Mouse (Mus musculus) adrenal gland, postnatal 25 days (tissue): ENCODE data around the gene Lhfpl2. TPM values are rescaled to one million over a fixed set of nuclear protein-coding genes. Genes with fewer than 3 reads are reported as not detected.
"Not testable (repeated sequence)": the region's sequence is repeated elsewhere in the genome, so short reads cannot be mapped to it uniquely, and the experiment has no call there.

Source experiments
- DNase-seq: peaks from one replicate; pipeline ENCODE4 v3.0.0; 2021; ENCODE audit warnings: mixed read lengths
- long read RNA-seq: library from polyadenylated mRNA; stranded (forward); transcript quantifications from one replicate; pipeline ENCODE4 v2.0.0, GENCODE M21; 2021
- total RNA-seq: library from RNA; stranded (reverse); gene quantifications from 2 replicates; pipeline ENCODE4 v1.2.3, GENCODE M21; 2021

Gene Lhfpl2
- 36.0 and 38.2 TPM in 2 replicates for total RNA-seq
- long read RNA-seq, full-length matches to known transcripts = 12 of 30 reads
- long read RNA-seq, partial matches to known transcripts = 0 of 30 reads
- long read RNA-seq, other reads (novel, unspliced or antisense) = 18 of 30 reads

DNA sequence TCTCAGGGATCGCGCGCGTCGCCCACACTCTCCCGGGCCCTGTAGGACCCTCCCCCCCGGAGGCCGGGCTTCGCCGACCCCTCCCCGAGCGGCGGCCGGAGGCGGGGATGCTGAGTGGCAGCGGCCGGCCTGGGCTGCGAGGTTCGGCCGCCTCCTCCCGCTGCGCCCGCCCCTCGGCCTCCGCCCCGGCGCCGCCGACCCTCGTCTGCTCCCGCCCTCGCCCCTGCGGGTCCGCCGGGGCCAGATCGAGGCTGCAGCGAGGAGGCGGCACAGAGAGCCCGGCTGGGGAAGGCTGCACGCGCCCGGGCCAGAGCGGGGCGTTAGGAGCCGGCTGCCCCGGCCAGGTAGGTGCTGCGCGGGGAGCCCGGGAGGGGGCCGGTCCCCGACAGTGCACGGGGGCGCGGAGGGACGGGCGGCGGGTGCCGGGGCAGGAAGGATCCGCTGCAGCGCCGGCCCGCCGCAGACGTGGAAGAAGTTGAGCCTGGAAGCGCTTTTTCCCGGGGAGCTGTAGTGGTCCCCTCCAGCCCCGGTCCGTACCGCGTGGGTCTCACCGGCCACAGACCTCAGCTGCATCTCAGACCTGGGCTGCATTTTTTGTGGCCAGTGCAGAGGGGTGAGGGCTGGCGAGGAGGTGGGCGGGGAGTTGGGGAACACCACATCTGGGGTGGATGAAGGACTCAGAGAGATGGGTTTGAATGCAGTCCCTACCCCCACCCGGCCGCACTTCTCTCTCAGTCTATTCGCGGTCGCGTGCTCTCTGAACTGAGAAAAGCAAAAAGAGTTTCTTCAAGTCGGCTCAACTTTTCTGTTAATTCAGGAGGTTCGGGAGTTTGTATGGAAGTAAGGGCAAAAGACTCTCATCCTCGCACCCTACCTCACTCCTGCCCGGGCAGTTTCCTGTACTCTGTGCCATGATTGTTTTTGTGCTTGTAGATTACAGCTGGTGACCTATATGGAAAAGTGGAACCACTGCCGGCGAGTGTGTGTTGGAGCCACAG is at the start of gene Lhfpl2:
Gene Lhfpl2, plus strand, starts transcription at position 234 of the 998 bp plus-strand sequence.
- DNase-seq = peak; percentile 74

DNA sequence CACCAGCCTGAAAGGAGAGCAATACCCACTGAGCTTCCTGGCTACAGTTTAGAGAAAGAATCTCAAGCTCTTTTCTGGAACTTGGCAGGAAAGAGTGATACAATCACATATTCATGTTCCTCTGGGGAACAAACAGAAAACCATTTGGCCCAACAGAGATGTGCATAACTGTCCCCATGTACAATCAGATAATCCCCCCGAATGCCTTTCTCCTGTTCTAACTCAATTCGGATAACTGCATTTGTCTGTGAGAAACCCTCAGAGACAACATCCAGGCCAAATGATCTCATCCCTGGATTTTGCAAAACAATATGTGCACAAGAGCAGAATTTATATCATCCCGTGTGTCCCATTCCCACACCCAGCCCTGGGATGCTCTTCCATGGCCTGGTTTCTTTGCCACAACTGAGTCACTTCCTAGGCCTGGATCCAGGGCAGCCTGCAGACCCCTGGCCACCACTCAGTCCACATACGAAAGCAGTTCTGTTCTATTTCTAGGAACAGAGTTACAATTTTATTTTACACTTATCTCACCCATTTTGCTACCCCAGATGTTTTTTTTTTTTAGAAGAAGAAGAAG is 45.5 kb upstream of the Lhfpl2 start:
- DNase-seq = no peak

DNA sequence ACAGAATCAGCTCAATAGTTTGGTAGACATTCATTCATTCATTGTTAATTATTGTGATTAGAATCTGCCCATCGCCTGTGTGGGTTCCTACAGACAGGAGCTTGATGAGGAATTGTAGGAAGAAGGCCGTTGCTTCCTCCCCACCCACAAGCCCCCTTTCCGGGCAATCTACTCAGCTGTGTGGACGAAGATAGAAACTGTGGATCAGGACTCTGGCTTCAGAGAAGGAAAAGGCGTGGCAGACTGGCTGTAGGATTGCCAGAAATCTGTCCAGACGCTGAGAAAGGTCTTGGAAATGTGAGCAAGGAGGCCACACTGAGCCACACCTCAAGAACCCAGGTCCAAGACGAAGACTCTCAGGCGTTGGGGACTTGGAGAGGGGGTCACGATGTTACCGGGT is 43.6 kb upstream of the Lhfpl2 start:
- no peak for DNase-seq

DNA sequence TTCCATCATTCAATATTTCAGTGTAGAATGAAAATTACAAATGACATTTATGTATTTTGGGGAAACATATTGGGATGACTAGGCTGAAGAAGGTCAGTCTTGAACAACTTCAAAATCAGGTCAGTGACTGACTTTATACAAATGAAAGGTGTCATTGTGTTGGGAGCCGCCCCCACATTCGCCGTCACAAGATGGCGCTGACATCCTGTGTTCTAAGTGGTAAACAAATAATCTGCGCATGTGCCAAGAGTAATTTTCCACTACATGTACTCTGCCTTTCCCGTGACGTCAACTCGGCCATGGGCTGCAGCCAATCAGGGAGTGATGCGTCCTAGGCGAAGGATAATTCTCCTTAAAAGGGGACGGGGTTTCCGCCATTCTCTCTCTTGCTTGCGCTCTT is 33.0 kb upstream of the Lhfpl2 start:
- DNase-seq = not testable (repeated sequence)

DNA sequence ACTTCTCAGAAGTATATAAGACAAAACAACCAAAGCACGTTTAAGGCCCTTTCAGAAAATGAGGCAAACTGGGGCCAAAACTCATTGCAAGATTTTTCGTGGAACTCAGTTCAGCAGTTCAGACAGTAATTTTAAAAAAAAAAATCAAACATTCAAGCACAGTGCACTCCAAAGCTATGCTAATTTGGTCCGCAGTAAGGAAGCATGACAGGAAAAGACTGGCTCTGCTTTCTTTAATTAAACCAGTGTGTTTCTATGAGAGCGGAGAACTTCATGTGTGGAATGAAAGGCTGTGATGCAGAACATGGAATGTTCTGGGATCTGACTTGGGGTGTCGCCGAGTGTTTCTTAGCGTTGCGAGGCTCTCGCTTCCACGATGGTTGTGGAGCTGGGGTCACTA is 28.4 kb upstream of the Lhfpl2 start:
- no peak for DNase-seq

DNA sequence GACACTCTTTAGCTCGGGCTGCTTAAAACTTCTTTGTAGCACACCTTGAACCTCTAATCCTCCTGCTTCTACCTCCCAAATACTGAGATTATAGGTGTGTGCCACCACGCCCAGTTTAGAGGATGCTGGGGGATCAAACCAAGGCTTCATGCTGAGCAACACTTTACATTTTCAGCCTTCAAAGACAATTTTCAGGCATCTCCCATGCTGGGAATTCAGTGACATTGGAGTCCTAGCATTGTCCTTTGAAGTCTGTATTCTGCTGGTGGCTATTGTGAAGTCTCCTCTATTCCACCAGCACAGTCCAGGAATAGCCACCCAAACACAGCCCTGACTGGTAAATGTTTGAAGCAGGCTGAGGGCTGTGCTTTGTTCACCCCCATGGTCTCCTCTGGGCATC is 27.0 kb upstream of the Lhfpl2 start:
- DNase-seq = no peak

DNA sequence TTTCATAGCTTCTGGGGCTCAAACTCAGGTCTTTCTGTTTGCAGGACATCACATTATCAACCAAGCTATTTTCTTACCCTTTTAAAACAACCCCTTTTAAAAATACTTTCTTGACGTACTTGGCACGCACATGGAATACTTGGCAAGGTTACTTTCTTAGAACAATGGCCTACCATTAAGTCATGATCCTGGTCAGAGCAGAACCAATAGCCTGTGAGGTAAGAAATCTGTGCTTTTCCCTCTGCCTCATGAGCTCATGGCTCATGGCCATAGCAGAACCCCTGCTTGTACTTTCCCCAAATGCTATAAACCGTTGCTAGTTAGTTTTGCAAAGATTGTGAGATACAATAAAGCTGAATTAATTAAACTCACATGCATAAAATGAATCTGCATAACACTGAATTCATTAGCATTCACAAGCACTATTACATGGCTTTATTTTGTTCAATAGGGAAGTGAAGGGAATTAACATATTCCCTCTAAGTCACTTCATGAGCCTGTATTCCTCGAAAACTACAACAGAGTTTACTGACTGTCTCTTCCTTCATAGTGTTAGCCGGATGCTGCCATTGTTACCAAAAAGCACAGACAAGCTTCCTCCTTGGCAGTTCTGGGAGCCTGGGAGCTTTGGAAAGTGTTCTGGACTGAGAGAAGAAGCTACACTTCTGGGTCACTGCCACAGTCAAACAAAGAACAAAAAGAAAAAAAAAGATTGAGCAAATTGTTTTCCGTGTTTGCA is 20.1 kb upstream of the Lhfpl2 start:
- DNase-seq = no peak

DNA sequence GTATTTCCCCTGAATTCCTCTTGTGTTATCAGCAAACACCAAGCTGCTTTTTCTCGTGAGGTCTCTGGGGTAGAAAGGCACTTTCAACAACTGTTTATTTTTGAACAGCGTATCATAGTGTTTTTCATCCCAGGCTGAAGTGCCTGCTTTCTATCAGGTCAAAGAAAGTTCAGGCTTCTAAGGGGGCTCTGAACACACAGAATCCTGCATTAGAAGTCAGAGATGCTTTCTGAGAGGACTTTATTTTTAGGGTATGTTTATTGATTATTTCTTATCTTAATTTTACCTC is 19.6 kb upstream of the Lhfpl2 start:
- no peak for DNase-seq

DNA sequence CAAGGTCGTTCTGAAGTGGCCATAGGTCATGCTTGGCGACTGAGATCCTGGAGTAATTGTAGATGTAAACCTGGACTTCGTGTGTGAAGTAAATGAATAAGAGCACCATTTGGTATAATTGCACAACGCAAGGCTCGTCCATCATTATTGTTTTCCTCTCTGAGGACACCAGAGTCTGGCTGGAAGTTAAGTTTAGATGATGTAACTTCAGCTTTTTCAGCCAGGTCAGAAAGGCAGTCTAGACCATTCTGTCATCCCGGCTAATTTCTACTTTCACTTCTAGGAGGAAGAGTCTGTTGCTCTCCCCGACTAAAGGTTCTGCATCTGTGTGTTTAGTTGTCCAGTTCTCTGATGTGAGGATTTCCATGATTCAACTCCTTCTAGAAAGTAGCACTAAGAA is 7.6 kb upstream of the Lhfpl2 start:
- DNase-seq = no peak

DNA sequence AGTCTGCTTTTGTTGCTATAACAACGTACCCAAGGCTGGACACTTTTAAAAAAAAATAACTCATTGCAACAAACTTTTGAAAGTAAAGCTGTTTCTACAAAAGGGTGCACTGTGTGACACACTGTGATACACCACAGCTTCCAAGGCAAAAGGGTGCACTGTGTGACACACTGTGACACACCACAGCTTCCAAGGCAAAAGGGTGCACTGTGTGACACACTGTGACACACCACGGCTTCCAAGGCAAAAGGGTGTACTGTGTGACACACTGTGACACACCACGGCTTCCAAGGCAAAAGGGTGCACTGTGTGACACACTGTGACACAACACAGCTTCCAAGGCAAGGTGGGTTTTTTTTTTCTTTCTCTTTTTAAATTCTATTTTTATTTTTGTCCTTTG is 6.8 kb upstream of the Lhfpl2 start:
- DNase-seq = peak; percentile 27

DNA sequence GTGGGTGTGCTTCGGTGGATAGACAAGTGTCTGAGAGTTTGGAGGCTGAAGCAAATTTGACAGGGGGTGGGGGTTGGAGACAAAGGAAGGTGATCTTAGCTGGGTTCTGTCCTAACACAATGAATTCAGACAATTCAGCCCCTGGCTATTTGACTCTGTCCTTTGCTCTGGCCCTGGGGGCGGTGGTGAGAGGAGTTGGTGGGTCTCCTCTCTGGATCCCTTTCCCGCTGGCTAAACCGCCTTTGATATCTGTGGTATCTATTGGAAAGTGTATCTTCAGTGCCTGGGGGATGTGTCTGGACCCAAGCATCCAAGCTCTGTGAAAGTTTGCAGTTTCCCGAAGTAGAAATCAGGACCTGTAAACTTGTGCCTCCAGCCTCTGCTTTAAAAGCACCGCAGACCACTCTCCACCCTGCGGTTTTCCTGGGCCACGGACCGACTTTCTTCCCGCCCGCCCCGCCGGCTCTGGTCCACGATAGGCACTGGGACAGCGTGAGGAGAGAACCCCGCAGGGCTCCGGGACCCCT is 497 bp upstream of the Lhfpl2 start:
- DNase-seq = no peak

DNA sequence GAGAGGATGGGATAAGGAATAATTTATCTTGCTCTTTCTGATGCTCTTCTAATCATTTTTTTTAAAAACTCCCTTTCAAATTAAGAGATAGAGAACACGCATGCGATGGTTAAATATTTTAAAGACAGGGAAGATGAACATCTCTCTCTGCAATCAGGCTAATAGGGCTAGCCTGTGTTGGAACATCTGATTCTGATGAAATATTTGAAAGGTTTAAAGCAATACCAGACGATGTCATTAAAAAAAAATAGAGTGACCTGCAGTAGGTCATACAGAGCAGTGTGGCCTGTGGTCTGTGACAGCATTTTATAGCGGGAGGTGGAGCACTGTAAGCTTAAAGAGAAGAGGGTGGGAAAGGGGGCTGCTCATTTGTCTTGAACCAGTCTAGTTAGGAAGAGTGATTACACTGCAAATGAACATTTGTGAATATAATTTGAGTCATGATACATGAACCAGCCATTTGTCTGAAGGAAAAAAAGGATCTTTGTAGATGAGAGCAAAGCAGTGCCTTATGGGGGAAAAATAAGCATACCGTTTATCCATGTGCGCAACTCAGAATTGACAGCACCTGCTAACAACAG is 1.1 kb downstream of the Lhfpl2 start:
- DNase-seq = no peak

DNA sequence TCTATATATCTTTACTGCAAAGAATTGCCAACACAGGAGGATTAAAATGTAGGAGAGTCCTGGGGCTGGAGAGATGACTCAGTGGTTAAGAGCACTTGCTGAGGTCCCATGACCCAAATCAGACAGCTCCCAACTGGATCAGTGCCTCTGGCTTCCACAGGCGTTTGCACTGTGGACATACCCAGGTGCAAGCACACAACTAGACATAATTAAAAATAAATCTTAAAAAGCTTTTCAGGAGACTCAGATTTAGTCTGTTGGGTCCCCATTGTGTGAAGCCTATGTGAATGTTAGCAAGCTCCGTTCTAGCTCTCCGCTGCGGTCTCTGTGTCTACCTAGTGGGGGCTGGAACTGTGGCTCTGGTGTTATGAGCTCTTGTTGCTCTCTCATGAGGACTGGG is 1.8 kb downstream of the Lhfpl2 start:
- no peak for DNase-seq

DNA sequence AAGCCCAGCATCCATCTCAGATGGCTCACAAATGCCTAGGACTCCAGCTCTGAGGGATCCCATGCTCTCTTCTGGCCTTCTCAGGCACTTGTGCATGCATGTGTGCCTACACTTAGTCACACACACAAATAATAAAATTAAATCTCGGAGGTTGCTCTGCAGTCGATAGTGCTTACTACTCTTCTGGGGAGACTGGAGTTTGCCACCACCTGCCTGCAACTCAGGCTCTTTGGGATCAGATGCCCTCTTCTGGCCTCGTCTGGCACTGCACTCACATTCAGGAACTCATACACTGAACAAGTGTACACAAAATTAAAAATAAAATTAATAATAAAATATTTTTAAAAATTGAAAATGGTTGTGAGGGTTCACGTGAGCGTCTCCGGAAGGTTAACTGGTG is 2.2 kb downstream of the Lhfpl2 start:
- peak; percentile 58 for DNase-seq

DNA sequence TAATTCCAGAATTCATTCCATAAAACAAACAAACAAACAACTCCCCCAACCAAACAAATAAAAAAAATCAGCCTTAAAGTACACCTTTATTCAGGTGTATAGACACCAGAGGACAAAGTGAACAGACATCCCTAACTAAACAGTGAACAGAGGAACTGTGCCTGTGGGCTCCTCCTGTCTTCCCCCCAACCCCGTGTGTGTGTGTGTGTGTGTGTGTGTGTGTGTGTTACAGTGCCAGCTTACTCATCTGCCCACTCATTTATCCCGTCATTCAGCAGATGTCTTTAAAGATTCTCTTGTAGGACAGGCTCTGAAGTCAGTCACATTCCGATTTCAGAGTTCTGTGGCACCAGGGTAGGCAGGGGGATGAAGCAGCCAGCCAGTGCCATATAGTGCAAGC is 2.9 kb downstream of the Lhfpl2 start:
- no peak for DNase-seq

DNA sequence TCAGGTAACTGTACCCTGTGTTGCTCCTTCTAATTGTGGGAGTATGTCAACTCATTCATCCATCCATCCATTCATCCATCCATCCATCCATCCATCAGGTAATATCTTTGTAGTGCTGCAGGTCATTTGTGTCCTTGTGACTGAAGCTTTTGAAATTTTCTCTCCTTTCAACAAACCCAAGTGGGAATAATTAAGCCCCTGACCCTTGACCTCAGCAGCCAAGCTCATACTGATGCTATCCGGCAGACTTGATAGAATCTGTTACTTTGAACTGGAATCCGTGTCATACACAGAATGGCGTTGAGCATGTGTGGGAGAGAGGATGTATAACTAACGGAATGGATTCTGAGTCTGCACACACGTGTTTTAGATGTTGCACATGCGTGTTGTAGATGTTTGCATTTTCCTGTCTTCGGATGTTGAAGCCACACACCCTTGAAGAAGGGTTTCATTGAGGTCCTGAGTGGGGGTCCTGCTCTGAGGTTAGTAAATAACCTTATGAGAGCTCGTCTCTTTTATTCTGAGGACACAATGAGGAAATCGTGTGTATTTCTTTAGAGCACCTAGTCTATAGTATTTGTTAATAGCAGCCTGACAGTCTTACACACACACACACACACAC is 3.8 kb downstream of the Lhfpl2 start:
- no peak for DNase-seq

DNA sequence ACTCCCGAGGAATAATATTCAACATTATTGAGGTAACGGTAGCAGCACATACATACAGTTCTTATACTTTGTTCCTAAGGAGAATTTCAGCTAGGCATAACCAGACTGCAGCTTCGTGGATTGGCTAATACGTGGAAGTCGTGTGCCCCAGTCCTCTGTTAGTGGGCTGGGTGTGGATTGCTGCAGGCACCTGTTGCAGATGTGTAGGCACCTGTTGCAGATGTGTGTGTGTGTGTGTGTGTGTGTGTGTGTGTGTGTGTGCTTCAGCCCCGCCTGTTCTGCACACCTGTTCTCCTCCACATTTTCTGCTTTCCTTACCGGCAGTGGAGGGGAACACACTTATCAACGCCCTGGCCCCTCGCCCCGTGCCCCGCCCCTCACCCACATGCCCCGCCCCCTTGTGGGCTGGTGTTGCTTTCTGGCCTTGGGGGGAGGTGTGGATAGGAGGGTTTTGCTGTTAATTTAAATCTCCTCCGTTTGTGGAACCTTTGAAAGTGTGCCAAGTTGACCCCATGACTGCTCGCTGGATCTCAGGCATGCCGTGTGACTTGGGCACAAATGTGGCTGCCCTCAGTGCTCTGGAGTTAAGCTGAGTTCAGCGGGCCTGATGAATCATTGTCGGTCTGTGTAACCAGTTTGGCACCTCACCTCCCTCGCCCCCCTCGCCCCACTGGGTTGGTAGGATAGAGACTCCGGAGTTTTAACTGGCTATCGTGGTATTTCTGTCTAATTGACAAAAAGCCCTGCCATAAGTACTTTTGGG is 4.9 kb downstream of the Lhfpl2 start:
- peak; percentile 43 for DNase-seq

DNA sequence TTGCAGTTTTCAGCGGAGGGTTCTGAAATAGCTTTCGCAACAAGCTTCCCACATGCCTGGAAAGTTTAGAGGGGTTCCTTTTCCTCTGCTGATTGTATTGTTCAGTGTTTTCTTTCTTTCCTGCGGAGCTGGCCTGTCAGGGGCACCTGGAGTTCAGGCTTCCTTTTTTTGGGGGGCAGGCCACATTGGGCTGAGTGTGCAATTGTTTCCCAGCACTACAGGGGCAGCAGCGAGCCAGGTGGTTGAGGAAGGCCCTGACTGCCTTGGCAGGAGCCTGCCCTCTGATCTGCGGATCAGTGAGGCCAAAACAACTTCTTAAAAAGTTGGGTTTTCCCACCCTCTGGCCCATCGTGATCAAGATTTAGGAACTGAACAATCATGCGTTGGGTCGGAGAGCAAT is 5.6 kb downstream of the Lhfpl2 start:
- DNase-seq = no peak

DNA sequence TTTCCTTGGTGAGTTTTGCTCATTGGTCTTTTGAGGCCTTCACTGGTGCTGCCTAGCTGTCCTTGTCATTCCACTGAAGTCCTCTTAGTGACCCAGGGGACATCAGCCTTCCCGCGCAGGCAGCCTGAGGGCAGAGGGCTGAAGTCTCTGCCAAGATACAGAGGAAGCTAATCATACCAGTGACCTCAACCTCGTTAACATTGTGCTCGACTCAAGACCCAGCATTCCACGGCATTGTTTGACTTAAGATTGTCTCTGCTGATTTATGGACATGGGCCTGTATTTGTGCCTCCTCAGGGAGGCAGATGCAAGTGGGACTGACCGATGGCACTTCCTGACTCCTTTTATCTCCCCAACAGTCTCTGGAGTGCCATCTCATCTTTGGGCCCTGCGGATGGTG is 7.0 kb downstream of the Lhfpl2 start:
- DNase-seq = peak; percentile 30

DNA sequence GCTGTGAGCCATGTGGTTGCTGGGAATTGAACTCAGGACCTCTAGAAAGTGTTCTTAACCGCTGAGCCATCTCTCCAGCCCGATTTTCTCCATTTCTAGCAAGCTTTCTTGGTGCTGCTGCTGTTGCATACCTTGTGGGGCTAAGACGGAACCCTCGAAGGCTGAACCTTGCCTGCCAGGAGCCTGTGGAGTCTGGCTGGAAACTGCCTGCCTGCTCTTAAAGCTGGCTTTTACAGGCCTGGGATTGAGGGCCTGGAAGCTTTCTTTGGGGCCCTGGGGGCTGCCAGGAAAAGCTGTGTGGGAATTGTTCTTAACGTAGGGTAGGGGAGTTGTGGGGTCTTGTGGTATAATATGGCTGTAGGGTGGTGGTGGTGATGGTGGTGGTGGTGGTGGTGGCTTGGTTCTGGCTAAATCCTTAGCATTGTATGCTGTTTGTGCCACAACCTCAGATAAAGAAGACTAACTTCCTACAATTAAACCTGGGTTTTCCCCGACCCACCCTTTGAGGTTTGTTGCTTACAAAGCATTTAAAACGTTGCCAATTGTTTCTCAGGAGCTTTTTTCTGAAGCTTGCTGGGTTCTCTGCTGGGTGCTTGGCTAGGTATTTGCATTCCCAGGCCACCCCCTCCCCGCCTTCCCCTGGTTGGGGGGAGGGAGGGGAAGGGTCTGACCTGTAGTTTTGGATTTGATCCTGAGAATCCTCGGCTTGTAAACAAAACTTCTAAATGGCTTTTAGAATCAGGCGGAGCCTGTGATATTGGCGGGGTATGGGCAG is 7.9 kb downstream of the Lhfpl2 start:
- DNase-seq = no peak
